Mouse (Mus musculus) cortical plate, adult 2 months (tissue): ENCODE results near the gene Gng2.

Source experiments
- CTCF ChIP-seq: fragments of 200-500 bp; IDR thresholded peaks from 2 replicates; pipeline ENCODE4 v1.5.1; 2011; ENCODE audit warnings: mild to moderate bottlenecking, control low read depth, low read length; ENCODE audit not compliant: insufficient read depth; ENCODE audit errors: extremely low read depth
- POLR2A ChIP-seq: fragments of 200-500 bp; IDR thresholded peaks from 2 replicates; pipeline ENCODE4 v1.6.1; 2011; ENCODE audit warnings: mild to moderate bottlenecking, low read length, control low read depth; ENCODE audit not compliant: insufficient read depth; ENCODE audit errors: extremely low read depth

- no peak for TF ChIP-seq CTCF
- TF ChIP-seq POLR2A, result no peak
These were observed 5.0 kb downstream of the Gng2 start for GRCm38 (mm10) chr14:19972316-19973029.
